Mouse (Mus musculus) left cerebral cortex, postnatal 36 days (tissue): Measurements from ENCODE around the gene Olfr1361. TPM values are rescaled to one million over a fixed set of nuclear protein-coding genes. Genes with fewer than 3 reads are reported as not detected.
A peak's percentile ranks its signal among the peaks of the same experiment; 100 is the strongest.

Source experiments
- DNase-seq, 2 experiments: peaks; one replicate each; pipeline ENCODE4 v3.0.0; 2021 to 2022; ENCODE audit warnings: low spot score in 2 of 2, mixed read lengths in 1 of 2
- intact Hi-C: fragments of 180-260 bp; cut with DNase I; formaldehyde crosslinking; loops from one replicate; pipeline ENCODE4 v1.15.1; 2025
- total RNA-seq, 2 experiments: library from RNA; stranded (reverse); gene quantifications; 2 replicates each; pipeline ENCODE4 v1.2.3; 2021

The Olfr1361 gene
- not detected for total RNA-seq

DNA sequence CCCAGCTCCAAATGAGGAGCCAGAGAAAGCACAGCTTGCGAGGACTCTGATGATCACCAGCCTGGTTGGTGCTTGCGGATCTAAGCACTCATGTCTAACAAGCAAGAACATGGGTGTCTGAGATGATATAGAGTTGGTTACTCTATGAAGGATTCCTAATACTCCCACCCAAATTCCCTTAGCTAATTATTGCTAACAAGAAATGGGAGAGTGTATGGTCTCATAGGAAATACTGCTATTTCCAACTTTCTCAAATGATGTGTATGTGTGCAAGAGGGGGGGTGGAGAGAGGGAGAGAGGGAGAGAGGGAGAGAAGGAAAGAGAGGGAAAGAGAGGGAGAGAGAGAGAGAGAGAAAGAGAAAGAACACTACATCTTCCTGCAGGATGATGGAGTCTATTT lies at the start of gene Olfr1361:
Gene Olfr1361, minus strand, starts transcription at position 101 of the 400 bp plus-strand sequence.
- intact Hi-C loops: no loop called here
- no peak for DNase-seq

DNA sequence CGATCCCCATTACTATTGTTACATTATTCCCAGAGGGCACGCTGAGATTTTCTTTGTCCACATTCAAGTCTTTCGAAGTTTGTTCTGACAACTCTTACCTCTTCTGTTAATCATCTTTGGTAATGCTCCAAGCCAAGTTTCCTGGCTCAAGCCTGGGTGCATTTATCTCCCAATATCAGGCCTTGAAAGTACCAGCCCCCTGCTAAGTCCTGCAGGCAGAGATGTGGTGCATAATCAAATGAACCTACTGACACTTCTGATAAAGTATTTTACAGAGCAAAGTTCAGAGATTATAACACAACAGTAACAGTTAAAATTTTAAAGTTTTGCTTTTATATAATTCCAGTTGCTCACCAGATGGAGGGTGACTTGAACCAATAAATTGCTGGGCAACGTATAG lies 48.5 kb upstream of the Olfr1361 start:
- intact Hi-C loops: loop anchor here (2.0 to 10.0 kb wide), 4 partner anchors 315 to 1823 kb away; partner anchors contain the start of genes Hist1h2af, Hist1h3g and Hist1h4h
- DNase-seq: no peak

DNA sequence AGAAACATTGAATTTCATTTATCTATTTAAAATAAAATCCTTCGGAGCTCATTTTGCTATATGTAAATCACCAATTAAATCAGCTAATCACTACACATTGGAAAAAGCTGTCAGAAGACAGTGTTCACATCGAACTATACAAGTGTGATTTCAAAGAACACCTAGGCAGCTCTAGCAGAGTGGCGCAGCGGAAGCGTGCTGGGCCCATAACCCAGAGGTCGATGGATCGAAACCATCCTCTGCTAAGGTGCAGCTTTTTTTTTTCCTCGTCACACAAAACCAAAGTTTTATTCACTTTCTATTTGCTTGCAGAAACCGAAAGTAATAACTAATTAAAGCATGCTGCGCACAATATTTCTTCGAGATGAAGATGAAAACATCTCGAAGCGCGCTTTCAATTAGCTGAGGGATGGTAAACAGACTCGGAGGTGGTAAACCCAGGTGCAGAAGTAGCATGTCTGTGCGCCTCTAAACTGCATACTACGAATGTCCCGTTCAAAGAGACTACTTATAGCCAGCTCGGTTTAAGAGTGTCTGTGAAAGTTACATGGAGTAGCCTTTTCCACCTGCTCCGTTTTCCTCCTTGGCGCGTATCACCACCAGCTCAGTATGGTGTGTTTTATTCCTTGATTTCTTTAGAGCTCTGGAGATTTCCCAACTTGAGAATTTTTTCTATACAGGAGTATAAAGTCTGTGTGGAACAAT lies 47.8 kb upstream of the Olfr1361 start:
- DNase-seq: peak; percentile 71 to 82
- intact Hi-C loops: loop anchor here (2.0 to 10.0 kb wide), 4 partner anchors 316 to 1824 kb away; partner anchors contain the start of genes Hist1h2af, Hist1h3g and Hist1h4h

DNA sequence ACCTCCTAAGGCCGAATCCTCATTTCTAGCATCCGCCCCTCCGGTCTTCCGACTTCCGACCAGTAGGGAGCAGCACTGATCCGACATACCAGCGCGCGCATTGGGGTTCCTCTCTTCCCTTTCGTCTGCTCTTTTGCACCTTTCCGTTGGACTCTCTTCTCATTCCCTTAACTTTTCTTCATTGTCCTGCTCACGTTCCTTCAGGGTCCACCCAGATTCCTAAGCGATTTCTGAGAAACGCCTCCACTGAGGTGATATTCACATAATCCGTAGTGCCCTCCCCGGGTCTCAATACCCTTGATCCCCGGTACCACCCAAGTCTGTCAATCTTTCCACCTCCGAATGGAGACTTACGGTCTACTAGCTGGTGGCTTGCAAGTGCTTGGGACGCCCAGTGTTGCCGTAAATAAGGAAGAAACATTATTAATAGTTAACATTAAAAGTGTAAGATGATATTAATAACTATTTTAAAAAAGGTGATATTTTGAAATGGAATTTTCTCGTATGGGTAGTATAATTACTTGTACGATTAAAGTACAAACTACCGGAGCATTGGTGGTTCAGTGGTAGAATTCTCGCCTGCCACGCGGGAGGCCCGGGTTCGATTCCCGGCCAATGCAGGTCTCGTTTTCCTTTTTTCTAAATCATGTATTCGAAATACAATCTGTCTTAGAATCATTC lies 47.0 kb upstream of the Olfr1361 start:
- intact Hi-C loops: loop anchor here (2.0 to 10.0 kb wide), 4 partner anchors 317 to 1825 kb away; partner anchors contain the start of genes Hist1h2af, Hist1h3g and Hist1h4h
- DNase-seq: peak; percentile 86 to 88

DNA sequence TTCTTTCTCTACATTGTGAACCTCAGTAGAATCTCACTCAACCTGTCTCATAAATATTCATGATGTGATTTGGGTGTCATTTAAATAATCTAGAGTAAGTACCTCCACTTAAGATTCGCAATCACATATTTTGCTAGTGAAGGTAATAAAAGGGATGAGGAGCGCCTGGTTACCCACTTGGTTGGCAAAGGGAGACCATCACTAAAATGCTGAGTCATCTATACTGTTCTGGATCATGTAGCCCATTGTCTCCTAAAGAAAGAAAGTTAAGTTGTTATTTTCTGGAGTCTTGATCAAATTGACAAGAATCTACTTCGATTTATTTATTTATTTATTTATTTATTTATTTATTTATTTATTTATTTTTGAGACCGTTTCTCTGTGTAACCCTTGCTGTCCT lies 43.5 kb upstream of the Olfr1361 start:
- intact Hi-C loops: no loop called here
- no peak for DNase-seq

DNA sequence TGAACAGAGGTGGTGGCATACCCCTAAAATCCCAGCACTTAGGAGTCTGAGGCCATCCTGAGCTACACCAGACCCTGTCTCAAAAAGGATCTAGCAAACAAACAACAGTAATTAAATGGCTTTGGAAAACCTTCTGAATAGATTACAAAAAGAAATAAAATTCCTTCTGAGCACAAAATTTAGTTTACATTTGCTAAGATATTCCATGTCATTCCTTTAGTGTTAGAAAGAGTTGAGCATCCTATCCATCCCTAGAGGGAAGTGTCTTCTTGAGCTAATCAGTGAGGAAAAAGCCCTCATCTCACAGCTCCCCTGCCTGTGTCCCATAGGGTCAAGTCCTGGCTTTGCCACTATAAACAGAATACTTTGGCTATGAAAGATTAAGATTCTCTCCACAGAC lies 34.6 kb upstream of the Olfr1361 start, which contains the start of gene Olfr1359:
Gene Olfr1359, plus strand, starts transcription at position 301 of the 400 bp plus-strand sequence.
- no peak for DNase-seq
- intact Hi-C loops: no loop called here

DNA sequence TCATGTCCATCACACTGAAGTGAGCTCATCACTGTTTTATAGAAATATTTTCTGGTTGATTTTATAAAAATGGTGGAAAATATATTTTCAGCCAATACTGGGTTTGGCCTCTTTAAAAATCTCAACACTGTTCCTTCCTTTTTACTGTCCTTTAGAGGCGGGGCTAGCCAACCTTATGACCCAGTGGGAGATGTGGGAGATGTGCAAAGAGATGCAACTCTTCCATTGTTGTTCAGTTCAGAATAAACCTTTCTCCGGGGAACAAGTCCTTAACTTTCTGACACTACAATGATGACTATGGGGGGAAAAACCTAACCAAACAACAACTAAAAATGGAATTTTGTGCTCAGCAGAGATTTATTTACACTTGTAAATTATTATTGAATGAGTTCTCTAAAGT lies 14.1 kb upstream of the Olfr1361 start, which contains the start of gene Olfr1360:
Gene Olfr1360, minus strand, starts transcription at position 101 of the 400 bp plus-strand sequence.
- DNase-seq: no peak
- intact Hi-C loops: no loop called here

DNA sequence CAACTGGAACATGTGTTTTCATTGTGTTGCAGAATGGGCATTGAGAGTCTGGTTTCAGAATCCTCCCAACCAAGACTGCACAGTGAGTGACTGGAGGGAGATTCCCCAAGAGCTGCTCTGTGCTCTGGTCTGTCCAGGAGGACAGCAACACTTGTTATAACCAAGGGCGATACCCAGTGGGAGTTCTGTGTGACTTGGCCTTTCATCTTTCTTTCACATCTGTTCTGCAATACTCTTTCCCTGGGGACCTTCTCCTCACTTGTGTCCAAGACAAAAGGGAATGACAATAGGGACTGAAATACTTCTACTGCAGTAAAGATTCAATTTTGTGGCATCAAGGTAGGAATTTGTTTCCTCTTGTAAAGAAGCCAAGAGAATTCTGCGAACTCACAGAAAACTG lies 20.8 kb downstream of the Olfr1361 start, which contains the start of gene Olfr11:
Gene Olfr11, minus strand, starts transcription at position 101 of the 400 bp plus-strand sequence.
- DNase-seq: no peak
- intact Hi-C loops: no loop called here

DNA sequence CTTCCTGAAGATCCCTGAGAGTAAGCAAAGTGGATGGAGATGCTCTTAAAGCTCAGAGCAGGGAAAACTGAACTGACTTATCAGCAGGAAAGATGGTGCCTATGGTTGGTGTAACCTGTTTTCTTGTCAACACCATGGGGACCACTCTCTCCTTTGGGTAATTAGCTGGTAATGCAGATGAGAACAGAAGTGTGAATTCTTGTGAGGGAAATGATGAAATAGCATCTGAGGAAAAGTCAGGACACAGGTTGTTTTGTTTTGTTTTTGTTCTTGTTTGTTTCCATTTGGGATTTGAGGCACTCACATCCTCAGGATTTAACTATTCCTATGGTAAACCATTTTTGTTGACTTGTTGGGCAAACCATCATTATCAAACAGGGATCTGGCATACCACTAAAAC lies 49.3 kb downstream of the Olfr1361 start, which contains the start of gene Olfr1362:
Gene Olfr1362, minus strand, starts transcription at position 101 of the 400 bp plus-strand sequence.
- no peak for DNase-seq
- intact Hi-C loops: no loop called here

Other genes with a start within 250 kb of the Olfr1361 start
- 1 to 10 TPM; 1.3 to 1.9 TPM for gene Pgbd1, start 222.3 kb downstream of the Olfr1361 start, total RNA-seq
- 10 to 100 TPM; 43.8 to 58.5 TPM for gene Zscan26, start 209.7 kb downstream of the Olfr1361 start, total RNA-seq
- 1 to 10 TPM; 1.4 to 1.7 TPM for gene Nkapl, start 194.9 kb downstream of the Olfr1361 start, total RNA-seq
- gene Zkscan4, start 184.5 kb downstream of the Olfr1361 start, total RNA-seq: 1 to 10 TPM; 7.5 to 7.6 TPM
- gene Gm10065, start 183.9 kb downstream of the Olfr1361 start, total RNA-seq: not detected
- 10 to 100 TPM; 20.5 to 25.5 TPM for gene AK157302, start 168.2 kb downstream of the Olfr1361 start, total RNA-seq
- gene Gm11273, start 162.0 kb downstream of the Olfr1361 start, total RNA-seq: 10 to 100 TPM; 56.4 to 67.0 TPM
- gene Zkscan8, start 132.3 kb downstream of the Olfr1361 start, total RNA-seq: 10 to 100 TPM; 15.9 to 18.1 TPM
- gene Olfr1366, start 120.6 kb downstream of the Olfr1361 start, total RNA-seq: not detected
- gene Olfr1535, start 103.5 kb downstream of the Olfr1361 start, total RNA-seq: not detected
- not detected for gene Olfr1364, start 81.6 kb downstream of the Olfr1361 start, total RNA-seq
- not detected for gene Olfr1362, start 49.4 kb downstream of the Olfr1361 start, total RNA-seq
- not detected for gene Olfr11, start 20.9 kb downstream of the Olfr1361 start, total RNA-seq
- gene Olfr1360, start 14.0 kb upstream of the Olfr1361 start, total RNA-seq: not detected
- gene Olfr1359, start 34.7 kb upstream of the Olfr1361 start, total RNA-seq: not detected
- gene Hist1h2bl, start 52.8 kb upstream of the Olfr1361 start, total RNA-seq: 10 to 100 TPM; 25.8 to 35.2 TPM
- 10 to 100 TPM; 26.5 to 66.3 TPM for gene Hist1h2ai, start 53.0 kb upstream of the Olfr1361 start, total RNA-seq
- gene Hist1h3h, start 54.3 kb upstream of the Olfr1361 start, total RNA-seq: 10 to 100 TPM; 73.2 to 76.4 TPM
- 1 to 10 TPM; 4.0 to 5.5 TPM for gene Hist1h2bm, start 58.7 kb upstream of the Olfr1361 start, total RNA-seq
- gene Hist1h4j, start 71.7 kb upstream of the Olfr1361 start, total RNA-seq: 10 to 100 TPM; 16.7 to 20.3 TPM
- 100 to 1,000 TPM; 409 to 465 TPM for gene Hist1h4k, start 87.1 kb upstream of the Olfr1361 start, total RNA-seq
- gene Hist1h2ak, start 90.4 kb upstream of the Olfr1361 start, total RNA-seq: 10 to 100 TPM; 14.8 to 15.0 TPM
- 10 to 100 TPM in 1 of 2 experiments, 1 to 10 TPM in 1; 8.2 to 10.1 TPM for gene Hist1h2bn, start 90.7 kb upstream of the Olfr1361 start, total RNA-seq
- 10 to 100 TPM in 1 of 2 experiments, 1 to 10 TPM in 1; 8.2 to 10.1 TPM for gene Hist1h1b, start 117.2 kb upstream of the Olfr1361 start, total RNA-seq
- gene Hist1h3i, start 120.0 kb upstream of the Olfr1361 start, total RNA-seq: 10 to 100 TPM; 55.4 to 73.3 TPM
- gene Hist1h2an, start 123.8 kb upstream of the Olfr1361 start, total RNA-seq: not detected
- 1 to 10 TPM; 8.0 to 8.4 TPM for gene Hist1h2bp, start 124.1 kb upstream of the Olfr1361 start, total RNA-seq
- 10 to 100 TPM; 36.0 to 39.3 TPM for gene Hist1h2bq, start 146.8 kb upstream of the Olfr1361 start, total RNA-seq
- gene Hist1h2ao, start 147.1 kb upstream of the Olfr1361 start, total RNA-seq: 10 to 100 TPM; 12.4 to 22.5 TPM
- 100 to 1,000 TPM; 258 to 294 TPM for gene Hist1h4m, start 148.4 kb upstream of the Olfr1361 start, total RNA-seq
- gene Hist1h4n, start 168.8 kb upstream of the Olfr1361 start, total RNA-seq: 10 to 100 TPM; 21.3 to 23.4 TPM
- 10 to 100 TPM; 20.2 to 20.7 TPM for gene Hist1h2ap, start 170.1 kb upstream of the Olfr1361 start, total RNA-seq
- gene Hist1h2br, start 170.4 kb upstream of the Olfr1361 start, total RNA-seq: 10 to 100 TPM; 35.5 to 38.8 TPM